Mouse (Mus musculus) C2C12 (cell line): ENCODE results near the gene Hpcal1. TPM values are rescaled to one million over a fixed set of nuclear protein-coding genes. Genes with fewer than 3 reads are reported as not detected.

Experiments used
- H3K27me3 ChIP-seq: one replicate; pipeline ENCODE4 v1.6.1; 2011; ENCODE audit not compliant: control insufficient read depth, insufficient read depth, insufficient read length
- H3K36me3 ChIP-seq: one replicate; pipeline ENCODE4 v1.6.1; 2011; ENCODE audit not compliant: control insufficient read depth, insufficient read depth
- H3K4me3 ChIP-seq: one replicate; pipeline ENCODE4 v1.5.1; 2011; ENCODE audit warnings: mild to moderate bottlenecking, control low read depth; ENCODE audit not compliant: poor library complexity, insufficient read depth, severe bottlenecking
- H3K79me2 ChIP-seq: one replicate; pipeline ENCODE4 v1.6.1; 2011; ENCODE audit not compliant: control insufficient read depth, insufficient read depth
- H3K79me3 ChIP-seq: one replicate; pipeline ENCODE4 v1.6.1; 2011; ENCODE audit warnings: low read depth, control low read depth
- H3ac ChIP-seq: one replicate; pipeline ENCODE3; 2011; ENCODE audit warnings: low read depth; ENCODE audit not compliant: control insufficient read depth, insufficient read length
- CEBPB ChIP-seq: IDR thresholded peaks from one replicate; pipeline ENCODE4 v1.6.1; 2011; ENCODE audit warnings: low read depth, mild to moderate bottlenecking, control low read depth, moderate library complexity
- CTCF ChIP-seq: IDR thresholded peaks from one replicate; pipeline ENCODE4 v1.5.1; 2011; ENCODE audit not compliant: control insufficient read depth, insufficient read depth, insufficient read length
- FOSL1 ChIP-seq: IDR thresholded peaks from one replicate; pipeline ENCODE4 v1.8.0; 2011; ENCODE audit warnings: mild to moderate bottlenecking, low read length; ENCODE audit not compliant: poor library complexity, insufficient read depth, severe bottlenecking
- MAX ChIP-seq: IDR thresholded peaks from one replicate; pipeline ENCODE4 v1.6.1; 2011; ENCODE audit warnings: mild to moderate bottlenecking, control low read depth
- MYOD1 ChIP-seq: IDR thresholded peaks from one replicate; pipeline ENCODE4 v1.6.1; 2011; ENCODE audit warnings: low read depth; ENCODE audit not compliant: control insufficient read depth, insufficient read length
- MYOG ChIP-seq: IDR thresholded peaks from one replicate; pipeline ENCODE4 v1.6.1; 2011; ENCODE audit not compliant: control insufficient read depth, insufficient read length; ENCODE audit errors: extremely low read depth
- USF1 ChIP-seq: IDR thresholded peaks from one replicate; pipeline ENCODE4 v1.6.1; 2011; ENCODE audit warnings: low read depth, mild to moderate bottlenecking, control low read depth, moderate library complexity
- polyA plus RNA-seq: library from polyadenylated mRNA; unstranded; fragments of >200 nt; fragmentation: generic; extraction: Trizol; gene quantifications from one replicate; pipeline ENCODE4 v1.2.1, GENCODE M21; 2012; ENCODE audit warnings: missing spikeins

Gene Hpcal1
- polyA plus RNA-seq, 1 experiment, result 114 TPM

DNA sequence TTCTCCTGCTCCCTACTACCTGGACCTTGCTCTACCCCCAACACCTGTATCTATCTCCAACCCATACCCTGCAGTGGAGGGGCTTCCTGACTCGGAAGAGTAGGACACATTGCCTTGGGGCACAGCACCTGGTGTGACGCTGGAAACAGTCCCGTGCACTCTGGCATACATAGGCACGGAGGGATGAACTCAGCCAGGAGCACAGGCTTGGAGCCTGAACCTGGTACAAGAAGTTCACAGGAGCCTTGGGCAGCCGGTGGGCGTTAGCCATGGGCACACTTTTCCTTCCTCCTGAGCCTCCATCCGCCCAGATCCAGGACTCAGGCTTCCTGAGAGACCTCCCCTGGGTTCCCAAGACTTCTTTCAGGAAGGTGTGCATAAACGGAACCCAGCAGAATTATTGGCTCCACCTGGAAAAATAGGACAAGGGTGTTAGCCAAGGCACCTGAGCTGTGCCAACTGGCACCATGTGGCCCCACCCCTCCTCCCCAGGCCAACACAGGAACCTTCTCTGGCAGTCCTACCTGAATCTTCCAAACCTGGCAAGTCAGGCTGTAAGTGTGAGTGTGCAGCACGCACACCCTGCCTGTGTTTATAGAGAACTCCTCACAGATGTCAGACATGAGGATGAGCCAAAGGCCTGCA, 26.5 kb upstream of the Hpcal1 start:
- Histone ChIP-seq H3K27me3 (no peaks in the 10 kb centered on the region), H3K79me3 (no peaks in the 10 kb centered on the region), H3K36me3 (no peaks in the 10 kb centered on the region), H3ac (no peak overlapping the region), H3K79me2 (no peaks in the 10 kb centered on the region), H3K4me3 (no peak overlapping the region)
- no peak for TF ChIP-seq MYOD1
- TF ChIP-seq CTCF, result no peak
- no peak for TF ChIP-seq MAX
- TF ChIP-seq CEBPB, result no peak
- no peak for TF ChIP-seq FOSL1
- no peak for TF ChIP-seq MYOG
- no peak for TF ChIP-seq USF1

DNA sequence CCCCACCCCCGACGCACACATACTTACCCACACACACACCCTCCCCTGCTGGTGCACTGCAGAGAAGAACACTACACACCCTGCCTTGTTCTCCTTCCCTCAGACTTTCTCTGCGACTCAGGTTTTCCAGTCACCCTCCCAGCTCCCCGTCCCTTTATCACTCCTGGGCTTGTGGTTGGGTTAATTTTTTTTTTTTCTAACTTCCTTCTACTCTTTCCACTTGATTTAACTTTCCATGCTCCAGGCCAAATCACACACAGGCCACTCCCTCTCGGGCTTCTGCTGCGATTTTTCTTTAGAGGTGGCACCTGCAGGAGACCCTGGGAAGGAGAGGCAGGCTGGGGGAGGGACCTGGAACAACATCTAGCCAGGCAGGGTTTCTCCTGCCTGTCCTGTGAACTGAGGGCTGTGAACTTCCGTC, 24.7 kb upstream of the Hpcal1 start:
- Histone ChIP-seq H3ac (no peak overlapping the region), H3K36me3 (no peaks in the 10 kb centered on the region), H3K79me3 (no peaks in the 10 kb centered on the region), H3K27me3 (no peaks in the 10 kb centered on the region), H3K79me2 (no peaks in the 10 kb centered on the region), H3K4me3 (no peak overlapping the region)
- TF ChIP-seq MAX (no peak), CEBPB (no peak), MYOD1 (no peak), FOSL1 (no peak), MYOG (no peak), CTCF (no peak), USF1 (no peak)

DNA sequence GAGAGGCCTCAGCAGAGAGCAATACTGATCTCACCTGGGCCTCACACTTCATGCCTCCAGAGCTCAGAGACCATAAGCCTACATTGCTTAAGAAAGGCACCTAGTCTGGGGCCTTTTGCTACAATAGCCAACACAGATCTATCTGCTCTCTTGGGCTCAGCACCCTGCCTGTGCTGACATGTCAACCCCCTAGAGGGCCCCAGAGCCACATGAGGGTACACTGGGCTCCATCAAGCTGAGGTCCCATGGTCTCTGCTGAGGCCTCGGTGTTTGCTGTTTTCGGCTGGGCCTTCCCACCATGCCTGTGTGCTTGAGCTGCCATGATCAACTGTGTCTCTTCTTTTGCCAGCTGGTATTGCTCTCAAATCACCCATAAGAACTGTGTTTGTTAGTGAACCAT, 24.0 kb upstream of the Hpcal1 start:
- no peak overlapping the region for H3ac ChIP-seq
- H3K36me3 ChIP-seq, result no peaks in the 10 kb centered on the region
- H3K79me3 ChIP-seq, result no peaks in the 10 kb centered on the region
- H3K79me2 ChIP-seq, result no peaks in the 10 kb centered on the region
- TF ChIP-seq CTCF (peak; percentile 65), FOSL1 (no peak), MAX (no peak), USF1 (no peak), MYOD1 (no peak), MYOG (no peak), CEBPB (no peak)
- no peaks in the 10 kb centered on the region for H3K27me3 ChIP-seq
- H3K4me3 ChIP-seq, result no peak overlapping the region

DNA sequence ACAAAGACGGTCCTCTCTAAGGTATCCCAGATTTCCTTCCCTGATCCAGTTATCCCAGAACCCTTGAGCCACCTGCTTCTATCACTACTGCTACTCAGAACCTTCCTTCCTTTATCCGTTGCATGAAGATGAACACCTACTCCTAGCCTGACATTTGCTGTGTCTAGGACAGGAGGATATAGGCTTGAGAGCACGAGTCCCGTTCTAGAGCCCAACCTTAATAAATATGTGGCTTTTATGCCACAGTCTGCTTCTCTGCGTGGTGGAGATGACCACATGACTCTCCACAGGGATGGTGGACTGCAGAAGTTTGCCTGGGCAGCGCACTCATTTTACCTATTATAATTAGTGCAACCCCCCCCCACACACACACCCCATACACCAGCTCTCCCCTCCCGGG, 16.9 kb upstream of the Hpcal1 start:
- Histone ChIP-seq H3K79me3 (no peaks in the 10 kb centered on the region), H3K36me3 (no peaks in the 10 kb centered on the region), H3K27me3 (no peaks in the 10 kb centered on the region), H3K79me2 (no peaks in the 10 kb centered on the region), H3ac (no peak overlapping the region), H3K4me3 (no peak overlapping the region)
- no peak for TF ChIP-seq MYOG
- TF ChIP-seq MYOD1, result no peak
- no peak for TF ChIP-seq FOSL1
- TF ChIP-seq MAX, result no peak
- no peak for TF ChIP-seq USF1
- TF ChIP-seq CEBPB, result no peak
- TF ChIP-seq CTCF, result no peak

DNA sequence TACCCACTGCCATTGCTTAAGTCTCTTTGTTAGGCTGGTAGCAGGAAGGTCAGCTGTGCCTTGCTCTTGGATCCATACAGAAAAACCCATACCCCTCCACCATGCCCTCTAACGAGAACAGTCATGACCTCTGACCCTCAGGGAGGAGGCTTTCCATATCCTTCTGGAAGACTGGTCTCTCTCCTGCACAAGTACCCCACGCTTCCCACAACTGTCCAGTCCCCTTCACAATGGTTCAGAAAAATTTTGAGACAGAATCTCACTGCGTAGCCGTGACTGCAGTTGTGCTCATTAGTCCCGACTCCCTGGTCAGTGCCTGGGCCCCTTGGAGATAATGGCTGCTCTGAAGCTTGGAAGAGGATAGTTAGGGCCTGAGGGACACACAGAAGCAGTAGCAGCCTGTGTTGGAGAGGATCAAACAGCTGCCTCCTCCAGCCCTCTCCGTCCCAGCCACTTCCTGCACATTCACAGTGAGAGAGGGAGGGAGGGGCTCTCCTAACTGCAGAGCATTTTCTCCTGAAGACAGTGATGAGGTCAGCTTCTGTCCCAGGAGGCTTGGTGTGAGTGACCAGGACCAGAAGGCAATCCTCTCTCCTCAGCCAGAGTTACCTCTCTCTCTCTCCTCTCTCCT, 16.4 kb upstream of the Hpcal1 start:
- H3K36me3 ChIP-seq, result no peaks in the 10 kb centered on the region
- TF ChIP-seq MYOD1 (peak; percentile 24), MYOG (no peak)
- no peak overlapping the region for H3K4me3 ChIP-seq
- no peaks in the 10 kb centered on the region for H3K27me3 ChIP-seq
- no peaks in the 10 kb centered on the region for H3K79me3 ChIP-seq
- H3K79me2 ChIP-seq, result no peaks in the 10 kb centered on the region
- no peak overlapping the region for H3ac ChIP-seq

DNA sequence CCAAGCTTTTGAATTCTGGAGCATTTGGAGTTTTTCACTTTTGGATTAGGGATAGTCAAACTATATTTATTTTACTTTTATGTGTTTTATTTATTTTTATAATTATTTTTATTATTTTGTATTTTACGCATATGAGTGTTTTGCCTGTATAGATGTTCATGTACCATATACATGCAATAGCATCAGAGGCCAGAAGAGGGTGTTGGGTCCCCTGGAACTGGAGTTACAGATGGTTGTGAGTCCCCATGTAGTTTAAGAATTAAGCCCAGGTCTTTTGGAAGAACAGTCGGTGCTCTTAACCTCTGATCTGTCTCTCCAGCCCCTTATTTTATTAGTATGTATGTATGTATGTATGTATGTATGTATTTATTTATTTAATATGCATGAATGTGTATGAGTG, 12.9 kb upstream of the Hpcal1 start:
- TF ChIP-seq MYOG (no peak), CTCF (no peak), MAX (no peak), MYOD1 (no peak), USF1 (no peak), CEBPB (no peak), FOSL1 (no peak)

More for the DNA sequence above, 12.9 kb upstream of the Hpcal1 start:
- Histone ChIP-seq H3ac (no peak overlapping the region), H3K36me3 (no peaks in the 10 kb centered on the region), H3K4me3 (no peak overlapping the region), H3K79me3 (no peaks in the 10 kb centered on the region), H3K79me2 (no peaks in the 10 kb centered on the region), H3K27me3 (no peaks in the 10 kb centered on the region)
